Mouse (Mus musculus): ENCODE measurements around the gene Rplp2.
"Not testable (repeated sequence)": the region's sequence is repeated elsewhere in the genome, so short reads cannot be mapped to it uniquely, and the experiment has no call there.

The Rplp2 gene

DNA sequence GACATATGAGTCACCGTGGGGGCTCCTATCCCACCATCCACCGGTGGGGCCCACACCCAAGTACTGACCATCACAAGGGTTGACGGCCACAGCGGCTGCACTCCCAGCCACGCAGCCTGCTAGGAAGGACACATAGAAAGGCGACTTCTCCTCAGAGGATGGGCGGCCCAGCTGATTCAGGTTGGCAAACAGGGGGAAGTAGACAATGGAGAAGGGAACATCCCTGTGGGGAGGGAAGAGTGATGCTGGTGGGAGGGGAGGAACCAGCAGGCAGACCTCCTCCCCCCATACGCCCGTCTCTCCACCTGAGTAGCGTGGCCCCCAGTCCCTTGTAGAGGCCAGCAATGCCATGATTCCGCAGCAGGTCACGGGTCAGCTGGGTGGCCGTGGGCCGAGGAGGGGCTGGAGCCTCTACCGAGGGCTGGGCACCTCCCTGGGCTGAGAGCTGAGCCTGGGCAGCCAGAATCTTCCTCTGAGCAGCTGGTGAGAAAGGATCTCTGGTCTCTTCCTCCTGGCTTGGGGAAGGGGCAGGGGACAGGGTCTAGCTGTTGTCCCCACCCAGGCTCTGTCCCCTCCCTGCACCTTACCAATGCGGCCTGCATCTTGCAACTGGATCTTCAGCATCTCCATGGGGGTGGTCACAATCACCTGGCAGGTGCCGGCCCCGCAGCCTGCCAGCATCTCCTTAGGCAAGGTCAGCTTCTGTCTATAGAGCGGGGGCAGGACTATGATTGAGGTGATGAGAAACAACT lies 15.6 kb upstream of the Rplp2 start:
- peak in 1 of 2 experiments; percentile 37 for DNase-seq

GRCm38 (mm10) chr7:141432186-141432611 lies 15.0 kb upstream of the Rplp2 start:
- peak; percentile 78 to 82 for DNase-seq

DNA sequence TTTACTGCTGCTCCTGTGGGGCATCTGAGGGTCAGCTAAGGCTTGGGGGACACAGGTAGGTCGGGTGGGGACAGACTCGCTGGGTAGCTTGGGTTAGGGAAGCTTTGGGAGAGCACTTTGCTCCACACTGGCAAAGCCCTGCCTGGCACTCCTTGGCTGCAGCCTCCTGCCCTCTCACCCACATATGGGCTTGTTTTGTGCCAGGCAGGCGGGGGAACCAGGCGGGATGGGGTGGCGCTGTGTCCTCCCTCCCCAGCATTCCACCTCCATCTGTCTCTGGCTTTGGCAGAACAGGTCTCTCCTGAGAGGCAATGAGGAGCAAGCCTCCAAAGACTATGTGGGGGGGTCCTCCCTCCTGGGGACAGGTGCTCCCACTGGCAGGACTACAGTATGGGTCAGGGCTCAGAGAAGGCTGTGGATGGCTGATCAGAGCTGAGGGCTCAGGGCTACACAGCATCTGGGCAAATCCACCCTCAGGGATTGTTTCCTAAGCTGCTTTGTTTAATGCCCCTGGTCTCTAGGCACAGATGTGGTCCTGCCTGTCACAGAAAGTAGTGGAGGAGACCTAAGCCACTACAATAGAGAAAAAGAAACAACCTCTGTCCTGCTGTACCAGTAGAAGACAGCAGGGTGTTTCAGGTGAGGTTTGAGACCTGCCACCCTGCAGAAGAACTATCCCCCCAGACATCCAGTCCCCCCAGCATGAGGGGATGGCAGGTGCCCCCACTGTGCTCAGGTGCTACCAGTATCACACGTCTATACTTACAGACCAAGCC lies 14.2 kb upstream of the Rplp2 start:
- peak; percentile 86 to 94 for DNase-seq

- DNase-seq, result peak; percentile 78 to 83
Measured at GRCm38 (mm10) chr7:141433517-141434400, 13.4 kb upstream of the Rplp2 start.

GRCm38 (mm10) chr7:141434464-141434863 lies 12.7 kb upstream of the Rplp2 start:
- DNase-seq, result peak; percentile 80

GRCm38 (mm10) chr7:141435129-141435855 lies 11.9 kb upstream of the Rplp2 start:
- DNase-seq, result peak; percentile 80 to 82

DNA sequence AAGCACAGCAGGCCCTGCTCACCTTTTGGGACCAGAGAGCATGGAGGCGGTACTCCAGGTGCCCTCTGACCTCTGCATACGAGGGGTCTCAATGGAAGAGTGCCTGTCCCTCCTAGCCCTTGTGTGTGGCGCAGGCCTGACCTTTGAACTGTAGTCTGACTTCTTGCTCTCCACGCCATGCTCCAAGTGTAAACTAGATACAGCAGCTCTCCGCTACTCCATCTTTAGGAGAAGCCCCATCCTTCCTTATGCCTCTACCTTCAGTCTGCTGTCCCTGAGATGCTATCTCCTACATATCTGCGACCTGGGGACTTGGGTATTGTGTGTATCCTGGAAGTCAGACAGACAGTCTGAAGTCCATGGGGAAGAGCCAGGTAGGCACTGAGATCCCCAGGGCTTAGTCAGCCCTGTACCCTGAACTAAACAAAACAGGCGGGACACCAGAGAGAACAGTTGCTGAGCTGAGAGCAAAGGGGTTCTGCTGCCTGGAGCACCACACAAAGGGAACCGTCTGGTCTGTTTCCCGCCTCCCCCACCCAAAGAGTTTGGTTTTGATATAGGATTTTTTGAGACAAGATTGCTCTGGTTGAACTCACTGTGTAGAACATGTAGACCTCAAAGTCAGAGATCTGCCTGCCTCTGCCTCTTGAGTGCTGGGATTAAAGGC lies 11.2 kb upstream of the Rplp2 start:
- DNase-seq, result peak in 1 of 2 experiments; percentile 26

DNA sequence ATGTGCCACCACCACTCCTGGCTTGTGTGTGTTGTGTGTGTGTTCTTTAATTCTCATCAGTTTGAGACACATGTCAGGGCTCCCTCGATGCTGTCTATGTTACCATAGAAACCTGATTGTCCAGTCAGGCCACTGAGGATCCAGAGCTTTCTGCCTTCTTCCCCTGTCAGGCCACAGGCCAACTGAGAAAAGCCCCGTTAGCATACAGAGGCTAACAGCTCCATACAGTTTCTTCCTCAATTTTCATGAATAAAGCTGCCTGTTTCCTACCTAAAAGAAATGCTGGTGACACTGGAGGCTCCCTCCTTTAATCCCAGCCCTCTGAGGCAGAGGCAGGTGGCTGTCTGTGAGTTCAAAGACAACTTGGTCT lies 10.7 kb upstream of the Rplp2 start:
- peak in 1 of 2 experiments; percentile 18 for DNase-seq

DNA sequence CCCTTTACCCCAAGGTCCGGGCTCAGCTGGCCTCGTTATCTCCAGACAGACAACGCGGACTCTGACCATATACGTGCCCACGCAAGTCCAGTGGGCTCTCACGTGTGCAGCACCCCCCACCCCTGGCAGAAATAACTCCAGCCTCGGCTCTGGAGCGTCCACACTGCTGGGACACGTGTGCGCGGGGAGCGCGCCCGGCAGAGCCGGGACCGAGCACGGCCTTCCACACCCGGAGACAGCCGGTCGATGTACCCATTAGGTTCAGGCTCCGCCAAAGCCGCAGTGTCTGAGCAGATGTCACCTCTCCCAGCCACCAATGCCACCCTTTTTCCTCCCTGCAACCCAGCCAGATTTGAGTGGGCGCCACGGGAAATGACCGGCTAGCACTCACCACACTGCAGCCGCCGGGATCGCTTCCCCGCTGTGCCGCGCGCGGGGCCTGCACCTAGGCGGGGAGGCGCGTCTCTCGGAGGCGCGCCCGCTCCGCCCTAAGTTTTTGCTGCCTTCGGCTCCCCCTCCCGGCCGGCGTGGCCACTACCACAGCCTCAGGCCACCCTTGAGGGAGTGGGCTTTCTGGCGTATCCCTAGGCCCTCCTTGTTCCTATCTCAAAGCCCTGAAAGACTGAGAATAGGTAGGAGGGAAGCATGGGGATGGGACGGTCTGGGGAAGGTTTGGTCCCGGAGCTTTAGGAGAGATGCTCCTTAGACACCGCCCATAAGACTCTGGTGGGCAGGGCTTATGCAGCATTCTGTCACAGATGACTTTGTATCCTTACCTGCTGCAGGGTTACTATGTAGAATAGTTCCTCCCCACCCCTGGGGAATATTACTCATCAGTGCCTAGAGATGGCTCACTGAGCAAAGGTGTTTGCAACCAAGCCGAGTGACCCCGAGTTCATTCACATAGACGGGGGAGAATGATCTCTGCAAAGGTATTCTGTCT lies 9.7 kb upstream of the Rplp2 start, which contains the start of gene Slc25a22:
Gene Slc25a22 (minus strand): TSS at position 715 of the 943 bp plus-strand sequence.
- peak; percentile 95 for DNase-seq

DNA sequence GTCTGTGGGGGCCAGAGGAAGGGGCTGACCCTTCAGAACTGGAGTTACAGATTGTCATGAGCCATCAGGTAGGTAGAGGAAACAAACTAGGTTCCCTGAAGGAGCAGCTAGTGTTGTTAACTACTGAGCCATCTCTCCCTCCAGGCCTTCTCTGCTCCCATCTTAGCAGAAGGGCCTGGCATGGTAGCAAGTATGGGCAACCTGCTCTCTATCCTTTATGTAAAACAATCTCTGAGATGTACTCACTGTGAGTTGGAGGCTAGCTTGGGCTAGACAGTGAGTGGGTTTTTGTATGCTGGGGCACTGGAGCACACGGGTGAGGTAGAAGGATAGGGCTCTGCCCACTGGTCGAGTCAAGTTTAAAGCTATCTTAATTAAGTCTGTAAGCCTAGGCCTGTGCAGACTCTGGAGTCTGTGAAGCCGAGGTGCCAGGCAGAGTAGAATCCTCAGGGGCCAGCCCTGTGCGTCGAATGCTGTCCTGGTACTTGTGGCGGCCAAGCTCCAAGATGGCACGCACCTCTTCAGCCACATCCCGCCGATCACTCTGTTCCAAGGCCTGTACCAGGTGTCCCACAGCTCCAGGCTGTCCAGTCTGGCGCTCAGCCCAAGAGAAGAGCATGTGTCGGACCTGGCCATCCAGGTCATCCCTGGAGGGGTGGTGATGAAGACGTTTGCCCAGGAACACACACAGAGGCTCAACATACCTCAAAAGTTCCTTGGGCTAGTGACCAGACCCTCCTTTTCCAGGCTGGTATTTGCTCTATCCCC lies 8.8 kb upstream of the Rplp2 start:
- peak; percentile 83 for DNase-seq

- no peak for DNase-seq
Measured at GRCm38 (mm10) chr7:141439140-141439679, 8.0 kb upstream of the Rplp2 start.

GRCm38 (mm10) chr7:141439811-141440210 lies 7.4 kb upstream of the Rplp2 start:
- DNase-seq, result no peak

DNA sequence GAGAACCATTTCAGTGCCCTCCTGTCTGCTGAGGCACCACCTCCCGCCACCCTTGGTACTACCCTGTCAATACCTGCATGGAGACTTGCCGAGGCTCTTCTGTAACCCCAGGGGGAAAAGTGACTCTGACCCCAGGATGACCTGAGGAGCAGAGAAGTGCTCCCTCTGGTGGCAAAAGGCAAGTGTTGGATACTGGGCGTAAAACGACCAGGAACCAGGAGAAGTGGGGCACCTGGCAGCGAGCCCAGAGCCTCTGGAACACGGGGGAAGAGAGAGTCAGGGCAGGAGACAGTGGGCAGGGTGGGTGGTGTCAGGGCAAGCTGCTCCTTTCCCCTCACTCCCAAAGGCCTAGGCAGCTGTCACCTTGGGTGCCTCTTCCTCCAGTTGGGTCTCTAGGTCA lies 6.6 kb upstream of the Rplp2 start:
- peak; percentile 85 to 88 for DNase-seq

DNA sequence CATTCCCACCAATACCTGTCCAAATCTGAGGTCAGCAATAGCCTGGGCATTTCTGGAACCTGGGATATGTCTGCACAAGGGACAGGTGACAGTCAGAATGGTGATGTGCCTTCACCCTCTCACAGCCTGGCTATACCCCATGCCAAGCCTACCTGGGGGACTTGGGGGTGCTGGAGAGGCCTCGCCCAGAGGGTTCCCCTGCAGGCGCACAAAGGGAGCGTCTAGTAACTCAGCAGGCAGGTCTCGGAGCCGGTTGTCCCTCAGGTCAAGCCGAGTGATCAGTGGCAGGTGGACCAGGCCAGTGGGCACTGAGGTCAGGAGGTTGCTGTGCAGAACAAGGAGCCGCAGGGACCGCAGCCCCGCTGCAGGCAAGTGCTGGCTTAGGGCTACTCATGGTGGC lies 5.7 kb upstream of the Rplp2 start:
- peak in 1 of 2 experiments; percentile 25 for DNase-seq

- peak in 1 of 2 experiments; percentile 8 for DNase-seq
Measured at GRCm38 (mm10) chr7:141442199-141442598, 5.0 kb upstream of the Rplp2 start.

- DNase-seq, result peak; percentile 62 to 63
Measured at GRCm38 (mm10) chr7:141443081-141443821, 3.9 kb upstream of the Rplp2 start.

- DNase-seq, result peak; percentile 43 to 57
Measured at GRCm38 (mm10) chr7:141443828-141444237, 3.3 kb upstream of the Rplp2 start, which contains the start of gene Pidd1. Gene Pidd1 (minus strand): TSS chr7:141444025.

DNA sequence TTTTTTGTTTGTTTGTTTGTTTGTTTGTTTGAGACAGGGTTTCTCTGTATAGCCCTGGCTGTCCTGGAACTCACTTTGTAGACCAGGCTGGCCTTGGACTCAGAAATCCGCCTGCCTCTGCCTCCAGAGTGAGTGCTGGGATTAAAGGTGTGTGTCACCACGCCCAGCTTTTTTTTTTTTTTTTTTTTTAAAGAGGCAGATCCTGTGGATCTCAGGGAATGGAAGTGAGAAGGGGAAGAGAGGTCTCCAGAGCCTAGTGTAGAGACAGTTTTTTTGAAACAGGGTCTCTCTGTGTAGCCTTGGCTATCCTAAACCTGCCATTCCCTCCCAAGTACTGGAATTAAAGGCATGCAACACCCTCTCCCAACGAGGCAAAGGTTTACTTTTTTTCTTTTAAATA lies 796 bp upstream of the Rplp2 start:
- DNase-seq, result not testable (repeated sequence)

Measured in cerebellum, postnatal 10 days (tissue).